Mouse (Mus musculus) thymus, adult 18-20 months (tissue): ENCODE results near the gene Ccdc36.

ENCODE experiments used
- DNase-seq, 2 experiments: peaks; one replicate each; pipeline ENCODE4 v3.0.0; 2022; ENCODE audit warnings: mixed read lengths in 2 of 2

The Ccdc36 gene

GRCm38 (mm10) chr9:108441236-108441919, 13.1 kb upstream of the Ccdc36 start:
- DNase-seq = no peak

GRCm38 (mm10) chr9:108440485-108440884, 12.2 kb upstream of the Ccdc36 start:
- DNase-seq = no peak

- no peak for DNase-seq
These were observed 10.9 kb upstream of the Ccdc36 start for GRCm38 (mm10) chr9:108439176-108439575.

GRCm38 (mm10) chr9:108436182-108436581, 7.9 kb upstream of the Ccdc36 start, which contains the start of gene BC048562:
Gene BC048562, plus strand, starts transcription at chr9:108436482.
- DNase-seq = no peak

GRCm38 (mm10) chr9:108431431-108432067, 3.3 kb upstream of the Ccdc36 start:
- DNase-seq = no peak

GRCm38 (mm10) chr9:108412221-108412620, 16.1 kb downstream of the Ccdc36 start:
- DNase-seq = no peak

GRCm38 (mm10) chr9:108411381-108411942, 16.8 kb downstream of the Ccdc36 start:
- DNase-seq = no peak

GRCm38 (mm10) chr9:108409535-108409934, 18.7 kb downstream of the Ccdc36 start:
- no peak for DNase-seq

GRCm38 (mm10) chr9:108404451-108404850, 23.8 kb downstream of the Ccdc36 start:
- DNase-seq = no peak

GRCm38 (mm10) chr9:108403081-108403480, 25.2 kb downstream of the Ccdc36 start:
- DNase-seq = no peak

GRCm38 (mm10) chr9:108401186-108401960, 26.9 kb downstream of the Ccdc36 start:
- no peak for DNase-seq

- no peak for DNase-seq
These were observed 30.0 kb downstream of the Ccdc36 start for GRCm38 (mm10) chr9:108398324-108398723.

GRCm38 (mm10) chr9:108395427-108395826, 32.9 kb downstream of the Ccdc36 start:
- no peak for DNase-seq

- no peak for DNase-seq
These were observed 34.1 kb downstream of the Ccdc36 start for GRCm38 (mm10) chr9:108394191-108394590.

GRCm38 (mm10) chr9:108392676-108393075, 35.6 kb downstream of the Ccdc36 start, which contains the start of gene 1700102P08Rik:
Gene 1700102P08Rik, plus strand, starts transcription at chr9:108392805.
- DNase-seq = no peak

- DNase-seq = no peak
These were observed 39.1 kb downstream of the Ccdc36 start for GRCm38 (mm10) chr9:108389220-108389619.

- no peak for DNase-seq
These were observed 39.7 kb downstream of the Ccdc36 start for GRCm38 (mm10) chr9:108388601-108389000.

- DNase-seq = no peak
These were observed 41.5 kb downstream of the Ccdc36 start for GRCm38 (mm10) chr9:108386816-108387215.

GRCm38 (mm10) chr9:108385006-108385405, 43.3 kb downstream of the Ccdc36 start:
- DNase-seq = no peak

- DNase-seq = no peak
These were observed 46.9 kb downstream of the Ccdc36 start for GRCm38 (mm10) chr9:108381382-108381781.

- DNase-seq = no peak
These were observed 49.0 kb downstream of the Ccdc36 start for GRCm38 (mm10) chr9:108379294-108379693.

GRCm38 (mm10) chr9:108378736-108379135, 49.5 kb downstream of the Ccdc36 start:
- DNase-seq = no peak

- no peak for DNase-seq
These were observed 50.0 kb downstream of the Ccdc36 start for GRCm38 (mm10) chr9:108378234-108378633.
